Mouse (Mus musculus) forebrain, embryonic 10.5 days (tissue): Measurements from ENCODE around the gene B230118H07Rik. TPM values are rescaled to one million over a fixed set of nuclear protein-coding genes. Genes with fewer than 3 reads are reported as not detected.

Experiments
- DNase-seq: peaks from one replicate; pipeline ENCODE4 v3.0.0-alpha.2; 2017; ENCODE audit warnings: low spot score; ENCODE audit errors: extremely low spot score
- H3K27ac ChIP-seq: fragments of 300-500 bp; sonication (generic); 2 replicates; pipeline ENCODE4 v1.5.1; 2016; ENCODE audit warnings: mild to moderate bottlenecking
- H3K27me3 ChIP-seq: fragments of 300-500 bp; sonication (generic); 2 replicates; pipeline ENCODE4 v1.6.1; 2016; ENCODE audit warnings: mild to moderate bottlenecking; ENCODE audit not compliant: poor library complexity, severe bottlenecking
- H3K36me3 ChIP-seq: fragments of 300-500 bp; sonication (generic); replicated peaks from 2 replicates; pipeline ENCODE4 v1.6.1; 2016; ENCODE audit warnings: mild to moderate bottlenecking, moderate library complexity
- H3K4me1 ChIP-seq: fragments of 300-500 bp; sonication (generic); 2 replicates; pipeline ENCODE4 v1.6.1; 2016
- H3K4me3 ChIP-seq: fragments of 300-500 bp; sonication (generic); 2 replicates; pipeline ENCODE4 v1.5.1; 2016; ENCODE audit warnings: mild to moderate bottlenecking, moderate library complexity
- H3K9me3 ChIP-seq: fragments of 300-500 bp; sonication (generic); 2 replicates; pipeline ENCODE4 v1.6.1; 2016; ENCODE audit warnings: mild to moderate bottlenecking, moderate library complexity
- WGBS: fragments of 180-500 bp; shearing (Covaris S2); methylation state at CpG from one replicate; pipeline ENCODE4 v1.1.7; 2016; 5-methylcytosine and 5-hydroxymethylcytosine counted together
- polyA plus RNA-seq: library from polyadenylated mRNA; unstranded; fragments of >200 nt; fragmentation: Nextera tagmentation; extraction: Ambion mirVana; gene quantifications from 2 replicates; pipeline ENCODE4 v1.2.1, GENCODE M21; 2016

Gene B230118H07Rik
- polyA plus RNA-seq, 1 experiment from 2014 or later, result 65.8 TPM

GRCm38 (mm10) chr2:101525503-101526381 is 123.6 kb downstream of the B230118H07Rik start:
- Histone ChIP-seq H3K27ac (no peak overlapping the region), H3K36me3 (no peaks in the 10 kb centered on the region)
- 72% methylated on average over 6 of the region's 6 CpGs for WGBS

DNA sequence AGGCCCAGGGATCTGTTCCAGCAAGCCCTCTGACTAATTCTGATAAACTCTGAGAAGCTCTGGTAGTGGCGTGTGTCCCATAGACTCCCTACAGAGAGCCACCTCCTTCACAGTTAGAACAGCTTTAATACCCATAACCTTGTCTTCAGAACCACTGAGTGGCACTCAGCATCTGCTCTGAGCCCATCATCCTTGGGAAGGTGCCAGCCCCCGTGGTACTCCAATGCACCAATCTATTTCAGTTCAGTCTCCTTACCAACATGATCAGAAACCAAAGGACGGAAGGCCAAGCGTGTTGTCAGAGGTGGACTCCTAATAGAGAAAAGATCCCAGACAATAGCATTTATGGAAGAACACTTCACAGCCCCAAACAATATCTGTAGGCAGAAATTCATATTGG is 124.2 kb downstream of the B230118H07Rik start:
- no peaks in the 10 kb centered on the region for H3K9me3 ChIP-seq
- no peak overlapping the region for H3K4me3 ChIP-seq
- no peaks in the 10 kb centered on the region for H3K27me3 ChIP-seq
- WGBS, result 90% methylated on average over 4 of the region's 4 CpGs
- H3K36me3 ChIP-seq, result no peaks in the 10 kb centered on the region
- no peak for DNase-seq
- H3K4me1 ChIP-seq, result peaks cover 14% of the 10 kb centered on the region; the same call in 1 of the 2 replicates
- no peak overlapping the region for H3K27ac ChIP-seq

More at GRCm38 (mm10) chr2:101525503-101526381, 123.6 kb downstream of the B230118H07Rik start:
- Histone ChIP-seq H3K4me3 (no peak overlapping the region), H3K9me3 (no peaks in the 10 kb centered on the region), H3K4me1 (peaks cover 7% of the 10 kb centered on the region; the same call in 1 of the 2 replicates), H3K27me3 (no peaks in the 10 kb centered on the region)
- DNase-seq, result no peak

DNA sequence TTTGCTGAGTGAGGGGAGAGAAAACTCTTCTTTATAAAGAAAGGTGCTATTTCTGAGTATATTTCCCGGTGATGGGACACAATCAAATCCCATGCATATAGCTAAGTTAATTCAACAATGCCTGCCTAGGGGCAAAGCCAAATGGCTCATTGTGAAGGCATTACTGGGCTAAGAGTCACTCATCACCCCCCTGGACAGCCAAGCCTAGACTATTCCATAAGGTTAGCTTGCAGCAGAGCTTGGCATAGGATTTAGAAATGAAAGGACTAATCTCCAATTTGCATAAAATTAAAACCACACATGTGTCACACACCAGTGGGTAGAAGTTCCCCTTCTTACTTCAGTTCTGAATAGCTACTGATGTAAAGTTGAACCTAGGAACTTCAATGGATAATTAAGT is 128.8 kb downstream of the B230118H07Rik start:
- Histone ChIP-seq H3K9me3 (no peaks in the 10 kb centered on the region), H3K4me3 (no peak overlapping the region), H3K4me1 (peaks cover 28% of the 10 kb centered on the region), H3K36me3 (no peaks in the 10 kb centered on the region), H3K27ac (no peak overlapping the region), H3K27me3 (no peaks in the 10 kb centered on the region)
- WGBS, result 48% methylated on average over 1 of the region's 1 CpGs
- DNase-seq, result no peak

GRCm38 (mm10) chr2:101519928-101520327 is 129.4 kb downstream of the B230118H07Rik start:
- no peaks in the 10 kb centered on the region for H3K27me3 ChIP-seq
- 100% methylated on average over 1 of the region's 1 CpGs for WGBS

More at GRCm38 (mm10) chr2:101519928-101520327, 129.4 kb downstream of the B230118H07Rik start:
- Histone ChIP-seq H3K4me3 (no peak overlapping the region), H3K27ac (no peak overlapping the region), H3K36me3 (no peaks in the 10 kb centered on the region), H3K4me1 (peaks cover 28% of the 10 kb centered on the region), H3K9me3 (no peaks in the 10 kb centered on the region)
- DNase-seq, result no peak

Other genes starting within 250 kb of the B230118H07Rik start
- gene Rag2, start 24.8 kb downstream of the B230118H07Rik start, polyA plus RNA-seq, result not detected in 2 replicates
- gene Rag1, start within 50 bp of the B230118H07Rik start, polyA plus RNA-seq, result not detected in 2 replicates
- gene Traf6, start 28.9 kb upstream of the B230118H07Rik start, polyA plus RNA-seq, result 17.9 and 18.5 TPM in 2 replicates
- 24.4 and 25.4 TPM in 2 replicates for gene Prr5l, start 233.5 kb upstream of the B230118H07Rik start, polyA plus RNA-seq
- 59.2 and 62.2 TPM in 2 replicates for gene Commd9, start 236.7 kb upstream of the B230118H07Rik start, polyA plus RNA-seq